Mouse (Mus musculus) kidney, adult 8-10 months (tissue): Measurements from ENCODE around the gene Lap3.

Source experiments
- DNase-seq, 2 experiments: peaks; one replicate each; pipeline ENCODE4 v3.0.0; 2022

The Lap3 gene

DNA sequence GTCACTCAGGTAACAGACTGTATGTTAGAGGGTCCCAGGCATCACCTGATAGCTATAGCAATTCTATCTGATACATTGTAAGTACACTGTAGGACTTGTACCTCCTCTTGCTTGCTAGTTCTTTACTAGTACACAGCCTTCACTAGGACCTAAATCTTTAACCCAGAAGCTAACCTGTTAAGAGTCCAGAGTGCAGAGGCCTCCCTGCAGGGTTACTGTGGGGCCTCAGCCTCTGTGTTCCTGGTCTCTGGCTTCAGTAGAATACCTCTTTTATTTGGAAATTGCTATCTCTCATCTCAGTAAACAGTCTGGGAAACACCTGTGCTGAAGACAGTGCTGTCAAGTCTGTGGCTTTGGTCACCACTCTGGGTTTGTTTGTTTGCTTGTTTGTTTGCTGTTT is 2.9 kb downstream of the Lap3 start:
- no peak for DNase-seq

DNA sequence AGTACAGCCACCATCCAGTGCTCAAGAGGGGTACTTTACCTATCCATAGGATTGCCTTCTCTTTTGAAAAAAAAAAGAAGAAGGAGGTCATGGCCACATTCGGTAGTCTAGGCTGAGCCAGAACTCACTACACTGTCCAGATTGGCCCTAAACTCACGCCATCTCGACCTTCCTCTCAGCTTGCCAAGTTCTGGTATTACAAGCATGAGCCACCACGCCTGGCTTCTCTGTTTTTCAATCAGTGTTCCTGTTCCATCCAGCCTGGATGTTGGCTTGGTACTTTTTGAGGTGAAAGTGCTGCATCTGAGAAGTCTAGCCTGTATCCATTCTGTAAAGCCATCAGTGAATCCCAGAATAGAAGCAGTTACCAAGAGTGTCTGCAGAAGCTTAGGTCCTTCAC is 3.3 kb downstream of the Lap3 start:
- DNase-seq = no peak

DNA sequence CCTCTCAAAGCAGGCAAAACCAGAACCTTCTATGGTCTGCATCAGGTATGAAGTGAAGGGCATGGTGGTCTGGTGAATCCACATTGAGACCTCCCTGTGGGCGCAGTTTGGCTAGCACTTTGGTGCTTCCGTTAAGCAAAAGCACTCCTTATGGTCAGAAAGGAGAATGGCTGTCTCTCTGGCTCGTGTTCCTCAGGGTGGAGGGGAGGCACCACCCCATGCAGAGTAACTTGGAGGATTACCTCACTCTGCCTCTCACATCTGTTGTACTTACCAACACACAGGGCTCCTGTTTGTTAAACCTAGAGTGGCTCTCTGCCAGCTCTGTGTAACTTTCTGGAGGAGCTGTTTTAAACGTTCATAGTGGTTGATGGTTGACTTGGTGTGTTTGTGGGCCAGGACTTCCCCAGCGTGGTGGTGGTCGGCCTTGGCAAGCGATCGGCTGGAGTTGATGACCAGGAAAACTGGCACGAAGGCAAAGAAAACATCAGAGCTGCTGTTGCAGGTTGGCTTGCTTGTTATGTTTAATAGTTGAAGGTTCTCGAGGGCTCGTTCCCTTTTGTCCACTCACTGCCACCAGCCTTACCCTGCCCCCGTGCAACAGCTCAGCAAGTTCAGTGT is 3.9 kb downstream of the Lap3 start:
- peak in 1 of 2 experiments; percentile 31 for DNase-seq

DNA sequence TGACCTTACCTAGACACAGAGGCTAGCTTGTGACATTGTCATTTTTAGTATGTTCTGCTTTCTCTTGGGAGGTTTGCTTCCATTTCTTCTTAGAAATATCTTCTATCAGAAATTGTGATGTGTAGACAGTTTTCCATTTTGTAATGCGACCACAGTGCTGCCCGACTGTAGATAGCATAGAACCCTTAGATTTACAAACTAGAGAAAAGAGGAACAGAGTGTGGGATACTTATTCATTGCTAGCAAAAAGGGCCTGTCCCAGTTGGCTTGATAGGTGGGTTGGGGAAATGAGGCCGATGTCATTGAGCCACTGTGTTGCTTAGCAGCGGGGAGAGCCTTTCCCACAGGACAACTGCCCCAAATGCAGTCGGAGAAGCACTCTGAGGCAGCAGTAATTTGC is 4.4 kb downstream of the Lap3 start:
- no peak for DNase-seq

DNA sequence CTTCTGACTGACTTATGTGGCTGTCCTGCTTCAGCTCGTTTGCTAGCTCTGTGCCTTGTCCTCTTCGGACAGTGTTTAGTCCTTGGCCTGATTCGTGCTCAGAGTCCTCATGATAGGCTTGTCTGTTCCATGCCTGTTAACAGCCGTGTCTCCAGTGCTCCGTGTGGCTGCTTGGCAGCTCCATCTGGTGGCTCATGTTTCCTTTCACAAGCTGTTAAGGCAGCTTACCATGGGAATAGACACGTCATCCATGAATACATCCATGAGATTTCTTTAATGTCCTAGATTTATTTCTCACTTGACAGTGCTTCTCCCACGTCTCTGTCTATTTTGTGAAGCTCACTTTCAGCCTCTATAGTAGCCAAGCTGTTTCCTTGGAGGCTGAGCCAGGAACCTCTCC is 16.9 kb downstream of the Lap3 start:
- no peak for DNase-seq

DNA sequence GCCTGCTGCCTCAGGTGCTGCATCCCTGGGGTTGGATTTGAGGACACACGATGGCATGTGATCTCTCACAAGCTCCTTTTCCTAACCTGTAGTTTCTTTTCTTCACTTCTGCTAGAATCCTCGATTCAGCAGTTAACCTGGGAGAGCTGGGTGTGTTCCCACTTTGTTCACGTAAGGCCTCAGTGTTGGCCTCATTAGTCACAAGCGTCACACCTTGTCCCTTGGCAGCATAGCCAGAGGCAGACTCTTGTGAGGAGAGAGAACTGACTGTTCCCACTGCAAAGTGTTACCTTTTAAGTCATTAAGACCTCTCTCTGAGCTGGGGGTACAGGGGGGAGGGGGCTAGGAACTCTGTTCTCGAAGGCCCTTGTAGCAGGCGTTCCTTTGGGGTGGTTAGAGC is 19.7 kb downstream of the Lap3 start:
- DNase-seq = peak in 1 of 2 experiments; percentile 54

DNA sequence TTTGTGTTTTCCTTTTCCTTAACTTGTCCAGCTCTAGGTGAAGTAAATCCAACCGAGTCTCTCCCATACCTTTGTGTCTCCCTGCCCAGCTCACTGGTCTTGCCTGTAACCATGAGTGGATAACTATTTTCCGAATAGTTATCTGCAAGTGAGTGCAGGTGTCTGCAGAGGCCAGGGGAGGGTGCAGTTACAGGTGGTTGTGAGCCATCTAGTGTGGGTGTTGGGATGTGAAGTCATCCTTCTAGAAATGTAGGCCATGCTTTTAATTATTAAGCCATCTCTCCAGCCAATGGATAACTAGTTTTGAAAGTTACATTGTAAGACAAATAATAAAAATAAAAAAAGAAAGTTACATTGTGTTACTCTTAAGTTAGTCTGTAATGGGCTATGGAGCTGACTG is 20.3 kb downstream of the Lap3 start:
- DNase-seq = peak in 1 of 2 experiments; percentile 46

DNA sequence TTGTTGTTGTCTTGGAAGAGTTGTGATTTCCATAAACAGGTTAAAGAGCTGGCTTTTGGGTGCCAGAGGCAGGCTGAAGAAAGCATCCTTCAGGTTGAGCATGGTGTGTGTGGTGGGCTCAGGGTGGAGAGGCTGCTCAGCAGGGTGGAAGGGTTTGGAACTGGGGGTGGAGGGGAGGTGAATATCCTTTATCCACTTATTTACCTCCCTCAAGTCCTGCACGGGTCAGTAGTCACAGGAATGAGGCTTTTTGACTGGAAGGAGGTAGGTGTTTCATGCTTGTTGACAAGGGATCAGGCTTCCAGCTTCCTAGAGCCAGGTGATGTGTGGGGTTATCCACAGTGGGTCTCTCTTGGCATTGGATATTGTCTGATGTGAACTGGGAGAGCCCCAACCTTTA is 21.4 kb downstream of the Lap3 start:
- peak in 1 of 2 experiments; percentile 51 for DNase-seq

DNA sequence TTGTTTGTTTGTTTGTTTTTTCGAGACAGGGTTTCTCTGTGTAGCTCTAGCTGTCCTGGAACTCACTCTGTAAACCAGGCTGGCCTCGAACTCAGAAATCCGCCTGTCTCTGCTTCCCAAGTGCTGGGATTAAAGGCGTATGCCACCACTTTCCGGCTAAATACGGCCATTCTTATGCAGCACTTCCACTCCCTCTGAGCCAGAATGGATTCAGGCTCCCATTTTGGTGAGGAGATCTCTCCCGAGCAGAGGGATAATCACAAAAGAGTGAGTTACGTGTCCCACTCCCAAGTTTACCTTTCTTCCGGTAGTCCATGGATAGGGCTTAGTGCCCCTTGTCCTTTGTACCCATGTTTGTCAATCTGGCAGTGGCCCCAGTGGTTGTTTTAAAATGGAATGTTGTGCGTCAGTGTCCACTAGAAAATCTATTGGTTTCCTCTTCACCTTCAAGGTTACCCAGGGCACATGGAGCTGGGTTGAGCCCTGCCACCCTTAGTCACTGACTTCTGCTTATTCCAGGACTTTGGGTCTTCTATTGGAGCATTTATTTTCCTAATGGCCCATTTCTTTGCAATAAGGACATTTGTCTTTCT is 22.1 kb downstream of the Lap3 start:
- peak in 1 of 2 experiments; percentile 76 for DNase-seq

DNA sequence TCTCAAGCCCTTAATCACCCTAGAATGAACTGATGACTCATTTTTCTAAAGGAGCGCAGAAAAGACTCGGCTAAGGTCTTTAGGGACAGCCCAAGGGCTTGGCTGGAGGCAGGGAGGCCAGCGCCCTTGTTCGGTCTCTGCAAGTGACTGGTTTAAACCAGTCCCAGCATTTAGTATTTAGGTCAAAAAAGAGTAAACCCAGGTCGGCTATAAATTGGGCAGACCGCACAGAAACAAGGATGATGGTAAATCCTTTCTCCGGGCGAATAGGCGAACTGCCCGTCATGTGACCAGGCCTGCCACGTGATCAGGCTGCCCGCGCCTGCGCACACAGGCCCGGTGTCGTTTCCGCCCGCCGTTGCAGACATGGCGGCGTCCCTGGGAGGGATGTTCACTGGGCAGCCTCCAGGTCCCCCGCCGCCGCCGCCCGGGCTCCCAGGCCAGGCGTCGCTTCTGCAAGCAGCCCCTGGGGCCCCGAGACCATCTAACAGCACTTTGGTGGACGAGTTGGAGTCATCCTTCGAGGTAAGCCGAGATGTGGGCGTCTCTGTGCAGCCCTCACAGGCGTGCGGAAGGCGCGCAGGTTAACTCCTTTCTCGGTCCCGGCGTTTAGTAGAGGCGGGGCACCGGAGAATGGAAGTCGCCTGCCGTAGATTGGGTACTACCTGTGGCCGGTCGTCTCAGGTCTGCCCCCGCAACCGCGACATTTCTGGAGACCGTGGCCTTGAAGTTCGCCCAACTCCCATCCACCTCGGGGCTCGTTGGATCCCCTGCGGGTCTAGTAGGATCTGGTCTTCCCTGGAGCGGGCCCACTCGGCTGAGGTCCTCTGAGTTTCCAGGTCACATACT is 27.0 kb downstream of the Lap3 start, which contains the start of gene Med28:
TSS of gene Med28 (plus strand) at position 270 of the 849 bp plus-strand sequence.
- peak; percentile 94 to 96 for DNase-seq

DNA sequence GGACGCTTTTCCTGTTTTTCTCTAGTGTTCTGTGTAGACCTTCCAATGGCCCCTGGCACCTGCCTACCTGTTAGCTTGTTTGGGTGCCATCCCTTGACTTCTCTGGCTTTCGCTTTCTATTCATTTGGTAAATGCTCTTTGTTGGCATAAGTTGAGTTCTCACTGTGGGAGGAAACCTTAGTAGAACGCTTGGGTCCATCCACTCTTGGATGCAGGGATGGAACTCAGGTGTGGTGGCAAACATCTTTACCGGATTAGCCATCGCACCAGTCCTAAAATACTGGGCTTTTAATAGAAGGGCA is 27.6 kb downstream of the Lap3 start:
- peak in 1 of 2 experiments; percentile 13 for DNase-seq

DNA sequence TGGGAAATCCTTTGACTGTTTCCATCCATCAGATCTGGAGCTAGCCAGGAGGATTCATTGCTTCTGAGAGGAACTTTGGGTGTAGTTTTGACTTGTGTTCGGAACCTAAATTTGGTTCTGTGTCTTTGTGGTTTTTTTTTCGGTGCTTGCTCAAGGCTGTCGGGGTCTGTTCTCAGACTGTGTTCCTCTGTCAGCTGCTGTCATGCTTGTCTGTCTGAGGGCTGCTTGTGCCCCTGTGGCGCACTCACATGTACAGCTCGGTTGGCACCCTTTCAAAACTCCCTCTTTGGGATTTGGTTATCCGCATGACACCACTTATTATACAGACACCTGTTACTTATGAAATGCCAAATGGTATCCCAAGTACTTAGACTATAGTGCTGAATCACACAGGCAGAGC is 28.4 kb downstream of the Lap3 start:
- DNase-seq = no peak

DNA sequence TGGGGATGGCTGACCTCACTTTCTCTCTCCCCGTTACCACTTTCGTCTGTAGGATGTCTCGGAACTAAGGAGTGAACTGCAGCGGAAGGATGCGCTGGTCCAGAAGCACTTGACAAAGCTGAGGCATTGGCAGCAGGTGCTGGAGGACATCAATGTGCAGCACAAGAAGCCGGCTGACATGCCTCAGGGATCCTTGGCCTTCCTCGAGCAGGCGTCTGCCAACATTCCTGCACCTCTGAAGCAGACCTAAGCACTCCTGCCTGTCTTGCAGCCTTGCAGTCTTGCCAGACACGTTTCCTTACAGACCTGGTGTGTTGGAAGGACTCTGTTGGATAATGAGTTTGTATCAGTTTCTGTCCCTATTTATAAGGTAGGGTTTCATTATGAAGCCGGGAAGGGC is 31.9 kb downstream of the Lap3 start:
- peak; percentile 15 to 37 for DNase-seq

DNA sequence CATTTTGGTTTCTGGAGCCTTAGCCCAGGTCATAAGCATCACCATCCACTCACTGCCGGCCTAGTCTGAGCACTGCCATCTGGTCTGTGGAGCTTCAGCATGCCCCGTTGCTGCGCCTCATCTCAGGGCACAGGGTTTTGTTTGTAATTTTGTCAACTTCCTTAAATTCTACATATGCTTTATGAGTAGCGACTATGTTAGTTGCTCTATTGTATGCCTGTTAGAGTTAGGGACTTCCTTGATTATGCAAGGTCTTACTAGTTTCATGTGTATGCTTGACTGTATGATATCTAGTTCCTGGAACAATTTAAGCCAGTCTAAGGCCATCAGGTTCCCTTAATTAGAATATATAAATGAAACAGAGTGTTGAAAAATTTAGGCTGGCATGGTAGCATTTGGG is 33.2 kb downstream of the Lap3 start:
- no peak for DNase-seq

DNA sequence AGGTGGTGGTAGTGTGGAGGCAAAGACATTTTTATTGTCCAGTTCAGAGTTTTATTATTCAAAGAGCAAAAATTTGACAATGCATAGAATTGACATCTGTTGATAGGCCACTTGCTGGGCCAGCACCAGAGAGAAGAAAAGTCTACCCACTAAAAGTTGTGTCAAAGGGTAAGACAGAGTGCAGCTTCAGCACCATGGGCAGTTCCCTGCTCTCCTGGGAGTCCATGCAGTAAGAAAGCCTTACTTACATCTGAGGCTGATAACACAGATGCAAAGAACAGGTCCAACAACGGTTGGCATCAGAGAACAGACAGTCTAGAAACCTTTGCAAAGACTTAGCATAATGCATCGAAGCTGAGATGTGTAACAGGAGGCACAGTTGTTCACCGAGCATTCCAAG is 36.5 kb downstream of the Lap3 start:
- peak in 1 of 2 experiments; percentile 43 for DNase-seq

DNA sequence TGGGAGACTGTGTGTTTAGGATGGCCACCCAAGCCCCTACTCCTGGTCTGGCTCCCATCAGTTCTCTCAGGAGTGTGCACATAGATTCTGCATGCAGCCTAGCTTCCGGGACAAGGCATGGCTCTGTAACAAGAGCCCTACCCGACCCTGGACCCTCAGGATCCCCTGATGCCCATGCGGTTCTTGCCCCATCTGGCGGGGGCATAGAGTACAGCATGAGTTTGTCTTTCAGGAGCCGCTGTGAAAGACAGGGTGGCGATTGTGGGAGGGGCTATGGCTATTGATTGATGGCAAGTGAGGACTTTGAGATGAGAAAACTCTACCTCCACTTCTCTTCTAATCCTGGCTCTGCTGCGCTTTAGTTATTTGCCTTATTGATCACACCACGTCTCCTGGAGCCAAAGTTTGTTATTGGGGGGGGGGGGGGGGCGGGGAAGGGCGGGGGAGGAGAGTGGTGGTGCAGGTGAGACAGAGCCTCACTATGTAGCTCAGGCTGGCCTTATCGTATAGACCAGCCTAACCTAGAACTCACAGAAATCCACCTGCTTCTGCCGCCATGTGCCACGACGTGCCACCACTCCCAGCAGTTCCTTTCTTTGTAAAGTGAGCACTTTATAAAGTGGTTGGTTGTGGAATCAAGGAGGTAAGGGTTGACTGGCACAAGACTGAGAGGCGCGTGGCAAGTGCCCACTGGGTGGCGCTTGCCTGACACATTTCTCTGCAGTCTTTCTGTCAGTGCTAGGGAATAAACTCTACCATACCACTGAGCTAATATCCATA is 41.3 kb downstream of the Lap3 start:
- peak; percentile 86 to 92 for DNase-seq

DNA sequence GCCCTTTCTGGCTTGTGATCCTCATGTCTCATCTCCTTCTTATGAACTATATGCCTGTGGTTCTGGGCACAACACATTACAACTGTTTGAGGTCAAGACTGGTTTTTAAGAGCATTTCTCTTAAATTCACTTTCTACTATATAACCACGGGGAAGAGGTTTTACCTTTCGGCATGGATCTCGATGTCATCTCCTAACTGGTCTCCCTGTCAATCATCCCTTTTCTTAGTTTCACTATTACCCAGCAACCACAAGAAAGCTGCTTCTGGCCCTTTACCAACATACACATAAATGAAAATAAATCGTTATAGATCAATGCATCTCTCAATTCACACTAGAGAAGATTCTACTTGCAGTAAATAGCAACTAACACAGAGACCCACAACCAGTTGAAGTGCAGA is 42.0 kb downstream of the Lap3 start:
- DNase-seq = no peak

DNA sequence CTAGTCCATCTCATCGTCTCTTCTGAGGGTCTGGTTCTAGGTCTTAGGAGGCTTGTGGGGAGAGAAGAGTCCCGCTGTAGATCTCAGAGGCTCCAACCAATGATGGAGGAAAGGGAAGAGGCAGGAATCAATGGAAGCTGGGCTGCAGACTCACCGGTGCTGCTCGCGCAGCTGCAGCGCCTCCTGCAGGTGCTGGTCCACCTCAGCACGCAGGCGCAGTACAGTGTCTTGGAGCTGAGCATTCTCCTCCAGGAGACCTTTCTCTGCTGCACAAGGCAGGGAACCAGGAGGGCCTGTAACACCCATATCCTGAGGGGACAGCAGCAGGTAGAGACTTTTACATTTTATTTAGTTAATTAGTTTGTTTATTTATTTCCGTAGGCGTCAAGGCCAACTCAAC is 46.3 kb downstream of the Lap3 start:
- no peak for DNase-seq

DNA sequence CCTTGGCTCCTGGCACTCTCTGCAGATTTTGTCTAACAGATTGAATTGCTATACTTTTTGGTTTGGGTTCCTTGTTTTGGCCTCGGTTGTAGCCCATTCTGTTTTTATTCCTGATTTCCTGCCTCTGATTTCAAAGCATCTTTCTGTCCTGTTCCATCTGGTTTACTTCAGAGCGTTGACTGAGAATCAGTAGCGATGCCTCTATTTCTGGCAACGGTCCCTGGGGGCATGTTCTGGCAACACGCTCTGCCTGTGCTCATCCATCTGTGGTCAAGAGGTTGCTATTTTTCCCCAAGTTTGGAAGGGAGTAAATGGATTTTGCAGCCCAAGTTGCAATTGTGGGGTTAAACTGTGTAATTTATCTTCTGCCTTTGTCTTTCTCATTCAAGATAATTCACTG is 50.2 kb downstream of the Lap3 start:
- DNase-seq = no peak

DNA sequence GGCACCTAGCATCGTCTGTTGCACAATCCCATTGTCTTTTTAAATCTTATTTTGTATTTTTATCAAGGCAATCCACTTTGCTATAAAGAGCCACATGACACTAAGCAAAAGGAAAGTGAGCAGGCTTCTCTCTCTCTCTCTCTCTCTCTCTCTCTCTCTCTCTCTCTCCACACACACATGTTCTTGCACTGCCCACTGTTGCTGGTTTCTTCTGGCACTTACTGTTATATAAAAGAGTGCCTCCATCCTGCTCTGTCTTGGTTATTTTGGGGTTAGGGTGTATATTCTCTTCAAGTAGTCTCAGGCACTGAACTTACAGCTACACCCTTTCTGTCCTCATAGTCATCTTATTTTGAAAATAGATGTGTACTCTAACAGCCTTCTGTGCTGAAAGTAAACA is 56.4 kb downstream of the Lap3 start:
- DNase-seq = no peak
